Mouse (Mus musculus): ENCODE results near the gene Fam53b.

The Fam53b gene

DNA sequence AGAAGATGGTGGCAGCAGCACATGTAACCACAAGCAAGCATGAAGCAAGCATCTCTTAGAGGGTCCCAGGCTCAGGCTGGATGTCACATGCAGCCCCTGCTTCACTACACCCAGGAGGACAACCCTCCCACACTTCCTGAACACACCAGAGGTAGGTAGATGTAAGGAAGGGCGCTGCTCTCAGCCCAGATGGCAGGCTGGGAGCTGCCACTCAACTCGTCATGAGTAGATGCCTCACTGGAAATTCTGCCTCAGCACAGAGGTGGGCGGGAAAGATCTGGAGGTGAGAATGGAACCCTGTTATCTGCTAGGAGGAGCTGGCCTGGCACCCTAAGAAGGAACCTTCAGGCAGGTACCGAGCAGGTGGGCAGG lies 45.7 kb downstream of the Fam53b start:
- in situ Hi-C loops (cut with MboI; ENCODE audit: low sequenced_read_pairs) = no loop called here

DNA sequence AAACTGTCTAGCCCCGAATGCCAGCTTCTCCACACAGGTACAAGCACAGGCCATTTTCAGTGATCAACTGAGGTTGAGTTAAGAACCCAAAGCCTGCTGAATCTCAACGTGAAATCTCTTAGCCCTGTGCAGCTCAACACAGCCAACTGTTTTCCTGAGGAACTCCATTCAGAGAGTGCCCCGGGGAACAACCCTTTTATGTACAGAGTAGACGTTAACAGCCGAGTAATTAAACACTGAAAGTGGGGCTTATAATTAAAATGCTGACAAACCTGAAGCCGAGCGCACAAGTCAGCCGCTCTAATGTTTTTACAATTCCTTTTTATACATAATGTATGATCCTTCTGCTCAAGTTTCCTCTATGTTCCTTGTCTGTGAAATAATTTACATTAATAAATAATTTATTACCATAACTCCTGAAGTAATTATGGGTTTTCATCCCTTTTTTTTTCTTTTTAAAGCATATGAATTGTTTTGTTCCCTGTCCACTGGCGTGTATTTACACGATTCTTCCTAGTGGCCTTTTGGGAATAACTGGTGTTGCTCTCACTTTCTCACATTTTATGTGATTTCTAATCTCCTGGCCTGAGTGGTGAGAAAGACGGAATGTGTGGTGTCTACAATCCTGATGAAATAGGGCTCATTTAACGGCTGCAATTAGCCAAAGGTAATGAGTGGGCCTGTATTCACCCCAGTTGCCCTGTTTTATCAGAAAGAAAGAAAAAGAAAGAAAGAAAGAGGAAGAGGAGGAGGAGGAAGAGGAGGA lies 46.3 kb downstream of the Fam53b start:
- in situ Hi-C loops (cut with MboI; ENCODE audit: low sequenced_read_pairs) = no loop called here

DNA sequence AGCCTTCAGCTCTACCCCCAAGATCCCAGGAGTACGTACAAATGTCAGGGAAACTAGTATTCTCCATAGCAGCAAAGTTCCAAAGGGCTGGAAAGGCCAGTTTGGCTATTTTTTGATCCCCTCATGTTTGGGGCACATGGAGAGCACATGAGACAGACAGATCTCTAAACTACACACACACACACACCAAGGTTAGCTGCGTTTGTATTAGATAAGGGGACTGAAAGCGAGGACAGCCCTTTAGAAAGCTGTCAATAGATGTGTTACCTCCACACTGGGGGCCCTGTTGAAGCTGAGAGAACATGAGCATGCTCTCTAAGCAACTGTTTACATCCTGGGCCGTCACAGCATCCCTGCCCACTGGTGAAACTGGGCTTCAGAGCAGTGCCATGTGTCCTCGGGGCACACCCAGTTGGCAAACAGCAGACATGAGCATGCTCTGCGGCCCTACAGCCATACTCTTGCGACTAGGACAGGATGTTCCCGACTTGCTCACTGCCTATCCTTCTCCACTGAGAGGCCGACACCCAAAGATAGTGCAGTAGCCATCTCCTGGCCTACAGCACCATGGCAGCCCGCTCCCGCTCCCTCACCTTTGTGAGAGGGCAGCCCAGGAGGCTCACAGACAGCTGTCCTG lies 47.3 kb downstream of the Fam53b start:
- in situ Hi-C loops (cut with MboI; ENCODE audit: low sequenced_read_pairs) = no loop called here

DNA sequence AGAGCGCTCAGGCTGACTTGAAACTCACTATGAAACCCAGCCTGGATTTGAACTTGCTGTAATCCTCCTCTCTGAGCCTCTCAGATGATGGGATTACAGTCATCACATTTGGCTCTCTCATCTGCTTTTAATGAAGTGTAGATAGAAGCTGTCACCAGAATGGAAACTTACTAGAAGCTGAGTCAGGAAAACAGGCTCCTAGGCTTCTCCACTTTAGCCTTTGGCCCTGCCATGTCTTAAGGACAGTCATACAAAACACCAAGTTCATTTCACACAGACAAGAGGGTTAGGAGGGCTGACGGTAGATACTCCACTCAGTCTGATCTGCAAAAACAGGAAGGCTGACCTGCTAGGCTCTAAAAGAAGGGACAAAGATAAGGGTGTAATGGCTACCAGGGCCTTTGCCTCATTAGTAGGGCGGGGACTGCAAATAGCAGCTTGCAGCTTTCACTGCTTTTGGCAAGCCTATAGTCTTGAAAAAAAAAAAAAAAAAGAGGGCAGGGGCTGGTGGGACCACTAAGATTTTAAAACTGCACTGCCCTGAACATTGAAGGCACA lies 48.0 kb downstream of the Fam53b start:
- in situ Hi-C loops (cut with MboI; ENCODE audit: low sequenced_read_pairs) = no loop called here

DNA sequence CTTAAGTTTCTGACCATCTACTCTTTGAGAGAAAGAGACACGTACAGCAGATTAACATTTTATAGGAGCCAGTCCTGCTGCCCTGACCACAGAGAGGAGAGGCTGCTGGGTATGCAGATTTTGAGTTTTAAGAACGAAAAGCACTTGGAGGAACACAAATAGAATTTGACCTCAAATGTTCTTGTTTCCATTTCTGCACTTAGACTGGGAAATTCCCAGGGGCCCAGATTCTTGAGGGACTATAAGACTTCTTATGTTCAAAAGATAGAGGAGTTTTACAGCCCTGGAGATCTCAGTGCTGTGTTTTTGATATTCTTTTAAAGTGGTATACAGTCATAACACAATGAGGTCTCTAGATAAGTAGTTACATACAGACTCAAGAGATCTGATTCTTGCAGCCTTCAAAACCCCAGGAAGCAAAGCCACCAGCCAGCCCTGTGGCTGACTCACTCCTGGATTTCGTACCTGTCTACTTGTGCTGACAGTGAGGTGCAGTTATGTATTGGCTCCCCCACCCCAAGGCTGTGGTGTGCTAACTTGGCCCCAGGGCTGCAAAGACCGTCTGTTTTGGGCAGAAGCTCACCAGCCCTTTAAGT lies 48.7 kb downstream of the Fam53b start:
- in situ Hi-C loops (cut with MboI; ENCODE audit: low sequenced_read_pairs) = no loop called here

DNA sequence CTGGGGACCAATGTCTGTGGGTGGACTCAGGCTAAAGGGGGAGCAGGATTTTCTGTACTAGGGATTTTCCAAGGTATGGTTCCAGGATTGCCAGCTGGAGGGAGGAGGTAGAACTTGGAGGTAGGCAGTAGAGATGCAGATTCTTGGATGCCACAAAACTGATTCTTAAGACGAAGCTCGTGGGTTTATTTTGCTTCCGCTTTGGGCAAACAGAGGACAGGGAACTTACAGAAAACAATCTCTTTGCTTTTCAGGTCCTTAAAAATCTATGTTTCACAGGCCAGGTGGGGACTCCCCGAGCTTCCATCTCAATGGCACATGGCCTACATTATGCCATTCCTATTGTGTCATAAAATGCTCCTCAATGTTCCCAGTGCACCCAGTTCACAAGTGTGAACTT lies 49.4 kb downstream of the Fam53b start:
- in situ Hi-C loops (cut with MboI; ENCODE audit: low sequenced_read_pairs) = no loop called here

DNA sequence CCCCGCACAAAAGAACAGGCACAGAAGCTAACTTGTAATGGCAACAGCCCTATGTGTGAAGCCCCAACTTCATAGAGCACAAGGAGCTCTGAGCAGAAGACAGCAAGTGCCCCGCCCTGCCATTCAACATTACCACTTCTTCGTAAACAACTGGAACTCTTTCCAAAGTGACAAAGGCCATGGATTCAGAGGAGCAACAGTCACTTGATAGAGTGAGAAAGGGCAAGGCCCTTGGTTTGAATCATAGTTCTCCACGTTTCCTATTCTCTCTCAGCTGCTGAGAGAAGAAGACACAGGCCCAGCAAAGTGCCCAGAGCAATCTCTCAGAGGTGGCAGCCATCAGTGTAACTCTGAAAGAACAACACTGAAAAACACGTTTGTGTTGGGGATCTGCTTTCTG lies 49.8 kb downstream of the Fam53b start:
- in situ Hi-C loops (cut with MboI; ENCODE audit: low sequenced_read_pairs) = no loop called here

DNA sequence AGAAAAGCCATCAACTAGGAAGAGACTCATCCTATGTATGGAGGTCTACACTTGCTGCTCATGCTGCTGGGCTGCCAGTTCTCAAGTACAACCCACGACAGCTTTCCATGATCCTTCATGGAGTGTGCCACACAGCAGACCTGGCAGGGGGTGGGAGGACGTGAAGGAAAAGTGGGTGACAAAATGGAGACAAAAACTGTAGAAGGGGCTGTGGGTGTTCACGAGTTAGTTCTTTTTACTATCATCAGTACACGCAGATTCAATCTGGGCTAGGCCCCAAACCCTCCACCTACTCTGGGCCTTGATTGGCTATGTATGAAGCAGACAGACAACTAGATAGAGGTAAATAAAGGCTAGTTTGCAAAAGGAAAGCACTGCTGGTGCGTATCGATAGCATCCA lies 50.3 kb downstream of the Fam53b start:
- in situ Hi-C loops (cut with MboI; ENCODE audit: low sequenced_read_pairs) = no loop called here

DNA sequence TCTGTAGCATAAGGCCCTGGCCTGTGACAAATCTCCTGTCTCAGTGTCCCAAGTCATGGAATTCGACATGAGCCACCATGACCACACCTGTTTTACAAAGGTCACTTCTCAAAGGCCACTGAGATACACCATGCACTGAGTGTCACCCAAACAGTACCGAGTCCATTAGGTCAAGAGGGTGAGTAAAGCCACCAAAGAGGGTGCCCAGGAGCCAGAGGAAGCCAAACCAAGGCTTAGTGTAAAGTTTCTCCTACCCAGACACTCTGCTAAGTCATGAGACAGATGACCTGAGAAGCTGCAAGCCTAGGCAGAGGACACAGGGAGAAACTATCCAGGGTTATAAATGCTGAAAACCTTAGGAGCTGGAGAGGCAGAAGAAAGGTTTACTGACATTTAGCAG lies 52.3 kb downstream of the Fam53b start:
- in situ Hi-C loops (cut with MboI; ENCODE audit: low sequenced_read_pairs) = no loop called here

DNA sequence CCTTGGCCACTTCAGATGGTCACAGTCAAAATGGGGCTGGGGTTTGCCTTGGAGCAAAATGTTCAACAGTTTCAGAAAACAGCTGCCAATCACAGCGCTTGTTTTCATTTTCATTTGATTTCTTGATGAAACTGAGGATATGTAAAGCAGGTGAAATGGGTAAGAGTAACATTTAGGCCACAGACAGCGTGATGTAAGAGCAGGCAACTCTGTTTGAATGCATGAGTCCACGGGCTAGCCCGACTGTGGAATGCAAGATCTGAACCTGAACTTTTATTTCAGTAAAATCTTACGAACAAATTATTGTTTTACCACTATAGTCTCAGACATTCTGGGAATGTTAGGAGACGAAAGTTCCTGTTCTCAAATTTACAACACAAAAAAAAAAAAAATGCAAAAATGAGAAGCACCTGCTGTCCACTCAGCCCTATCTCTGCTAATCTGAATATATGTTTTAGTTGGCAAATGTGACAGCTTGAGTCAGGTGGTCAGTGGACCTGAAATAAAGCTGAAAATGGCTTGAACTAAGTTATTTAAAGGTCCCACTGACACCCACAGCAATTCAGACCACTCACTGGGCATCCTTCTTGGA lies 53.0 kb downstream of the Fam53b start:
- in situ Hi-C loops (cut with MboI; ENCODE audit: low sequenced_read_pairs) = no loop called here

DNA sequence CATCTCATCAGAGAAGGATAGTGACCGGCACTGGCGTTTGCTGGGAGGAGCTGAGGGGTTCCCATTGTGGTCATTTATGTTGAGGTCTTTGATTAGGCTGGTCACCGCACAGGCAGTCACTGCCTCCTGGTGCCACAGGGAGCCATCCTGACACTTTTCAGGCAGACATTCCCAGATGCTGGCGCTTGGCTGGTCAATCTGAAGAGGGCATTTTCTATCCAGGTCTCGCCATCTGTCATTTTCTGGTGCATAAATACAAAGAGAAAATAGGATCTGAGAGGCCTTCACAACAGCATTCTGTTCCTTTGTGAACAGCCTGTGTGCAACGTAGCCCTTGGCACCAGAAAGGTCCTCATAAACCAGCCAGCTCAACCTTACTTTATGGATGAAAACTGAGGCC lies 53.8 kb downstream of the Fam53b start:
- in situ Hi-C loops (cut with MboI; ENCODE audit: low sequenced_read_pairs) = no loop called here

DNA sequence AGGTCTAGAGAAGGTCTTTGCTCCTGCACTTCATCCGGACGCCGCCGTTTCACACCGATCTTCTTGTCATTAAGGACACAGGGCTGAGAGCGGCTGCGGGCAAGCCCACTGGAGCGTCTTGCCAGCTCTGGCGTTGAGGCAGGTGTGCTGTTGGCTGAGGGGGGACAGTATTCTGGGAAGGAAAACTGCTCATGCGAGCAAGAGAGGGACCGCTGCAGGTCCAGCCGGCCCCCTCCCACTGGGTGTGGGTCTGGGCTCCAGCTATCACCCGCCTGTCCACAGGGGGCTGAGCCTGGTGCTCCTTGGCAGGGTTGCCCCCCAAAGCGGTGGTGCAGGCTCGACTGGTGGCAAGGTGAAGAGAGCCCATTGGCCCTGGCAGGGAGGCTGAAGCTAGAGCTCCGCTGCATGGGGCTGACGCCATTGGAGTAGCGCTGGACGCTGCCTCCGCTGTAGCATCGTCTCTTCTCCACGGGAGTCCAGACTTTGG lies 54.2 kb downstream of the Fam53b start:
- in situ Hi-C loops (cut with MboI; ENCODE audit: low sequenced_read_pairs) = no loop called here

DNA sequence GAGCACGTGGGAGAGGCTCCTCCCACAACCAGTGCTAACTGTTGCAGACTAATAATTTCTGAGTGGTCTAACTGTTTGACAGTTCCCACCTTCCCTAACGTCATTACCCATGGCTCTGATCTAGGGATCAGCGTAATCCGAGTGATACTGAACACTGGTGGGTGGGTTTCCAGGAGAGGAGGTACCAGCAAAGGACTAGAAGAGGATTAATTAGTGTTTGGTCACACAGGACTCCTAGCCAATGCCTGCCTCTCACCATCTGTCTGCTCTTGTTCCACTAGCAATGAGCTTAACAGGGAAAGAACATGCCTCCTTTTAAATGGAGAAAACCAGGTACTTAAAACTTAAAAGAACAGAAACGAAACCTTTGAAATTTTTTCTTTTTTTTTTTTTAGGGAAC lies 54.8 kb downstream of the Fam53b start:
- in situ Hi-C loops (cut with MboI; ENCODE audit: low sequenced_read_pairs) = no loop called here

DNA sequence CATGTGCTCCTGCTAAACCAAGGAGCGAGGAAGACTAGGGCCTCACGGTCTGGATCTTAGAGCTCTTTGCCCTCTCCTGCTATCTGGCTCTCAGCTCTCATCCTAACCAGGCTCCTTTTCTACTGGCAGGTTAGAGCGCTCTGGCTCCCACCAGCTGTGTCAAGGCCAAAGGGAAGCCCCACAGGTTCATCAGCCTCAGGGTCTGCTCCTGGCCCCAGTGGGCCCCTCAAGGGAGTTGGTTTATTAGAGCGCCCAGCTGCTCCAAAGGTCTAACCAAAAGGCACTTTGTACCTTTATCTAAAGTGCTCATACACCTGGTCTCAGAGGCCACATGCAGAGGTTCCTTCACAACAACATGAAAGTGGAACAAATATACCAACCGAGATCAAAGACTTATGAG lies 57.4 kb downstream of the Fam53b start:
- in situ Hi-C loops (cut with MboI; ENCODE audit: low sequenced_read_pairs) = no loop called here

DNA sequence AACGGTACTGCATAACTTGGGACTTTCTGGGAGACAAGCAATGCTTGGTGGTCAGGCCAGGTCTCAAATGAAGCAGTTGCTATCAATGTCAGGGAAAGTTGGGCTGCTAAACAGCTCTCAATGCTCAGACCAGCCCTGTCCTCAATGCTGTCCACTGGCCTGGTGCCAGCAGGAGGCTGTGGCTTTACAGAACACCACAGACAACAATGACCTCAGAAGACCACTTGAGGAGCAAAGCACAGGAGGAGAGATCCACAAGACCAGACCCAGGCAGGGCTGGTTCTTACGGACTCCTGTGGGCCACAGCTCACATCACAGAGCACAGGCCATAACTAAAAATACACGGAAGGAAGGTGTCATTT lies 59.3 kb downstream of the Fam53b start:
- in situ Hi-C loops (cut with MboI; ENCODE audit: low sequenced_read_pairs) = no loop called here

DNA sequence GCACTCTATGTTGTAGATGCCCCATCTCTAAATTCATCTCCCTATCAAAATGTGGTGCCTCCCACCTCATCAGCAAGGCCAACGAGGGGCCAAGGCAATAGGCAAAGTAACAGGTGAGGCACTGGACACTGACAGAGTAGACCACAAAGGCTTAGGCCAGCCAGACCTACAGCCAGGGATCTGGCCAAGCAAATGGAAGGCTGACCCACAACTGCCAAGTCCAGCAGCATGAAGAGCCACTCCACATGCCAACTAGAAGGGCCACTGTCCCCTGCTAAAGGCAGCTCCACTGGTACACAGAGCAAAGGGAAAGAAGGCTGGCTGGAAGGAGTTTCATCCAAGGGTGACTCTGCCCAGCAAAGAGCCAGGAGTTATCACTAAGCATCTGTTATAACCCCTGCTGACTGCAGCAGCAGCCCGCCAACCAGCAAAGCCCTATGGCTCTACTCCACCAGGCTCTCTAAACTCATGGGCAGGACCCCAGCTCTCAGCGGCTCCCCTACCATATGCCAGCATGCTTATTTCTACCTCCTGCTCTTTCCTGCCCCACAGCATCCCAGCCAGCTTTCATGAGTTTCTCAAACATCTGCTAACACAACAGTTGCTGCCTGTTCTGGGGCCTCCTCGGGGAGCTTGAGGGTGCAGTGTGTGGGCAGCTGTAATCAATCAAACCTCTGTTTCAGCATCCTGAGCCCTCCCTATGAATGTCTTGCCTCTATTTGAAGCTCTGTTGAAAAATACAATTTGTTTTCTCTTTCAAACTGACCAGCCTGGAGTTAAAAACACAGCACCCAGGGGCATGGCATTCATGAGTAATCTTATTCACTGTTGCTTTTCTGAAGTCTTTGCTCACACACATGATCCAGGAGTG lies 59.9 kb downstream of the Fam53b start:
- in situ Hi-C loops (cut with MboI; ENCODE audit: low sequenced_read_pairs) = no loop called here

DNA sequence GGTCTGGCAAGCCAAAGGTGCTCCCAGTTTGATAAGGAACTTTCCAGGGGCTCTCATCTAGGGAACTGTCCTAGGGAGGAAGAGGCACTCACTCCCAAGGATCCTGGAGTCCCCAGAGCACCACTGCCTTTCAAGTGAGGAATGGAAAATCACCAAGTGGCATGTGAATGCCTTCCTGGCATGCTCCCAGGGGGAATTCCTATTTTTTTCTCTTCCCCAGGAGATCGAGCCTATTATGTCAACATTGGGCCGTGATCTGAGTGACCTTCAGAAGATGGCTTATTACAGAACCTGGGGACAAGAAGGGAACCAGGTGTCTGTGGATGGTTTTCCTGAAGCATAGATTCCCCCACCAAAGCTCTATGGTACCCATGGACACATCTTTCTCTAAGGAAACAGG lies 62.0 kb downstream of the Fam53b start:
- in situ Hi-C loops (cut with MboI; ENCODE audit: low sequenced_read_pairs) = no loop called here

DNA sequence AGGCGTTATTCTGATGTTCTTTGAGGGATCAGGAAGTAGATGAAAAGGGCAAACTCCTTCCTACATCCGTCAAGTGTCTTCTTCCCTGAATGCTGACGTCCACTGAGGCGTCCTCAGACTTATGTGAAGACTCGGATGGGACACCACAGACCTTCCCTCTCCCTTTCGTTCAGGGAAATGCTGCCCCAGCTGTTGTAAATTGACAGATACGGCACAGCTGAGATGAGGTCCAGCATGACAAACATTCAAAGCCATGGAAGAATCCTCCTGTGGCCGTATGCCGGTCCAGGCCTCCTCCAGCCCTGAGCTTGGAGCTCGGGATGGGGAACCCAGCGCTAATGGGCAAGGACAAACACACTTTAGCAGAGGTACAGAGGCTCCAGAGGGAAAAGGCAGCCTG lies 64.2 kb downstream of the Fam53b start:
- in situ Hi-C loops (cut with MboI; ENCODE audit: low sequenced_read_pairs) = no loop called here

DNA sequence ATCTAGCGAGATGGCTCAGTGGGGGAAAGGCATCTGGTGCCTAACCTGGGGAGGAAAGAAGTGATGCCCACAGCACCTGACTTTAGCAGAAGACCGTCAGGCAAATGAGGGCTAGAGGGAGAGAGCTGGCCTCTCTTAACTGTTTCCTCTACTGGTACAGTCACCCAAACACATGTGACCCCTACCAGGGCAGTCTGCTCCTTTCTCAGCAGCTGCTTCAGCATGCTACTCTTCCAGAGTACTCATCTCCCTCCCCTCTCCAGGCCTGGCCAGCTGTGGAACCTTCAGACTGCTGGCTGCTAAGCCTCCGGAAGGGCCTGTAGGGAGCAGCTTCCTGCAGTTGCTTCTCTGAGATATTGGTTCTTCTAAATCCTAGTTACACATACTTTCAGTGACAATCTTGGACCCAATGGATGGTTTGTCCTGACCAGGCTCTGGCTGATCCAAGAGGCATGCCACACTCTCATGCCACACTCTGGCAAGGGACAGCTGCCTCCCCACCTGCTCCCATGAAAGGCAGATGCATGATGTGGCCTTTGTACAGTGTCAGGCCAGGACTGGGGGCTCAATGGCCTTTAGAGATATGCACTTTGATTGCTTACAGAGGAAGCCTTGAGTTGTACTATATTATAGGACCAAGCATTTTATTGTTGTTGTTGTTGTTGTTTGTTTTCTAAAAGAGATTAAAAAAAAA lies 65.5 kb downstream of the Fam53b start:
- in situ Hi-C loops (cut with MboI; ENCODE audit: low sequenced_read_pairs) = no loop called here

DNA sequence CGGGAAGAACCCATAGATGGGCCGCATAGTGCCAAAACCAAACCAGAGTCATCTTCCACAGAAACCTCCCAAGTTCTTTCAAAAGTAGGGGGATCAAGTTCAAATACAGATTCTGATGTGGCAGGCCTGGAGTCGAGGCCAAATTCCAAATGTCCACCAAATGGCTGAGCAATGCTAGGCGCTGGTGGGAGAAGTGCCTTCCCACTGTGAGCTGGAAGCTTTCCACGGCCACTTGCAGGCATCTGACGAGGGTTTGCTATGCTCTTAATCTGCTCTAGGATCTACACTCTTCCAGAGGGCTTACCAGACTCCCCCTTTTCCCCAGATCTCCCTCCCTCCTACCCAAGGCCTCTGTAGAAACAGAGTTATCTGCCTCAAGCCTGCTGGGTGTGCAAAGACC lies 66.6 kb downstream of the Fam53b start:
- in situ Hi-C loops (cut with MboI; ENCODE audit: low sequenced_read_pairs) = no loop called here

Measured in CH12F3 (cell line).